Mouse (Mus musculus): ENCODE measurements around the gene Gm28710. TPM values are rescaled to one million over a fixed set of nuclear protein-coding genes. Genes with fewer than 3 reads are reported as not detected.

Gm28710 gene
- polyA plus RNA-seq, 1 experiment from 2014 or later = not detected

Other genes starting within 250 kb of the Gm28710 start
- gene Hgf, start 238.3 kb upstream of the Gm28710 start, polyA plus RNA-seq (2015; fragmentation: Nextera tagmentation; extraction: Ambion mirVana) = 3.0 and 3.1 TPM in 2 replicates